Mouse (Mus musculus) stomach, embryonic 15.5 days (tissue): Measurements from ENCODE around the gene Slc13a2. TPM values are rescaled to one million over a fixed set of nuclear protein-coding genes. Genes with fewer than 3 reads are reported as not detected.

Experiments
- ATAC-seq: fragments of 200-750 bp; cut with Nextera tagmentation; 2 replicates; pipeline ENCODE4 v1.8.0; 2017; ENCODE audit warnings: low read depth, moderate number of reproducible peaks, moderate TSS enrichment; ENCODE audit not compliant: insufficient read depth, low FRiP score
- H3K27ac ChIP-seq: fragments of 300-500 bp; sonication (generic); 2 replicates; pipeline ENCODE4 v1.5.1; 2015; ENCODE audit warnings: mild to moderate bottlenecking, inconsistent platforms
- H3K27me3 ChIP-seq: fragments of 300-500 bp; sonication (generic); replicated peaks from 2 replicates; pipeline ENCODE4 v1.6.1; 2015; ENCODE audit warnings: inconsistent platforms
- H3K36me3 ChIP-seq: fragments of 300-500 bp; sonication (generic); 2 replicates; pipeline ENCODE4 v1.6.1; 2015; ENCODE audit warnings: inconsistent platforms
- H3K4me1 ChIP-seq: fragments of 300-500 bp; sonication (generic); 2 replicates; pipeline ENCODE4 v1.6.1; 2015; ENCODE audit warnings: inconsistent platforms
- H3K4me2 ChIP-seq: fragments of 300-500 bp; sonication (generic); 2 replicates; pipeline ENCODE4 v1.6.1; 2015; ENCODE audit warnings: mild to moderate bottlenecking, inconsistent platforms
- H3K4me3 ChIP-seq: fragments of 300-500 bp; sonication (generic); replicated peaks from 2 replicates; pipeline ENCODE4 v1.5.1; 2015; ENCODE audit warnings: inconsistent platforms
- H3K9ac ChIP-seq: fragments of 300-500 bp; sonication (generic); 2 replicates; pipeline ENCODE4 v1.6.1; 2015; ENCODE audit warnings: inconsistent platforms
- H3K9me3 ChIP-seq: fragments of 300-500 bp; sonication (generic); 2 replicates; pipeline ENCODE4 v1.6.1; 2016; ENCODE audit warnings: inconsistent platforms
- WGBS: fragments of 180-500 bp; shearing (Covaris S2); methylation state at CpG from one replicate; pipeline ENCODE4 v1.1.7; 2015; 5-methylcytosine and 5-hydroxymethylcytosine counted together
- polyA plus RNA-seq: library from polyadenylated mRNA; unstranded; fragments of >200 nt; fragmentation: Nextera tagmentation; extraction: Ambion mirVana; gene quantifications from 2 replicates; pipeline ENCODE4 v1.2.1, GENCODE M21; 2015

Gene Slc13a2
- polyA plus RNA-seq, 1 experiment from 2014 or later = 0.51 TPM

DNA sequence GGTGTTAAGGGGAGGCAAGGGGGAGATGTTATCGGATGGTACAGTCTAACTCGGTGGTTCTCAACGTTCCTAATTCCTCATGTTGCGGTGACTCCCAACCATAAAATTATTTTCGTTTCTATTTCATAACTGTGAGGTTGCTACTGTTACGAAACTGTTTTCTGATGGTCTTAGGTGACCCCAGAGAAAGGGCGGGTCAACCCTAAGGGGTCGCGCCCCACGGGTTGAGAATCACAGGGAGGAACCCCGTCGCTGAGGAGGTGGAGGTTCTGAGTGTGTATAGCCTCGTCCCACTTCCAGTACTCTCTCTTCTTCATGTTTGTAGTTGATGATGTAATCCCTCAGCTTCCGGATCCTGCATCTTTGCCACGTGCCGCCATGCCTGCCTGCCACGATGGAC, 36.7 kb upstream of the Slc13a2 start:
- H3K9me3 ChIP-seq = no peaks in the 10 kb centered on the region
- H3K4me2 ChIP-seq = no peak overlapping the region
- no peak overlapping the region for H3K27ac ChIP-seq
- H3K36me3 ChIP-seq = no peaks in the 10 kb centered on the region
- WGBS = 78% methylated on average over 17 of the region's 17 CpGs
- H3K27me3 ChIP-seq = no peaks in the 10 kb centered on the region
- H3K4me1 ChIP-seq = no peaks in the 10 kb centered on the region
- H3K9ac ChIP-seq = no peak overlapping the region
- no peak for ATAC-seq
- no peak overlapping the region for H3K4me3 ChIP-seq

DNA sequence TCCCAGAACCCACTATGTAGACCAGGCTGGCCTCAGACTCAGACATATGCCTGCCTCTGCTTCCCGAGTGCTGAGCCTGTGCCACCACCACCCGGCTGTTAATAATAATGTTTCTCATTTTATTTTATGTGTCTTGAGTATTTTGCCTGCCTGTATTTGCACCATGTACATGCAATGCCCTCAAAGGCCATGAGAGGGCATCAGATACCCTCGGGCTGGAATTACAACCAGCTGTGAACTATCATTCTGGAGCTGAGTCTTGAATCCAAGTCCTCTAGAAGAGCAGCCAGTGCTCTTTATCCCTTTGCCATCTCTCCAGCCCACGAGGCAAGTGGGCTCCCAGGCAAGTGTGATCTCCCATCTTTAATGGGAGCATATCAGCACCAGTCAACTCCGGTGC, 33.3 kb upstream of the Slc13a2 start:
- Histone ChIP-seq H3K27ac (no peak overlapping the region), H3K4me1 (no peaks in the 10 kb centered on the region), H3K9me3 (no peaks in the 10 kb centered on the region), H3K4me3 (no peak overlapping the region), H3K27me3 (no peaks in the 10 kb centered on the region), H3K4me2 (no peak overlapping the region), H3K36me3 (no peaks in the 10 kb centered on the region), H3K9ac (no peak overlapping the region)
- WGBS = 33% methylated on average over 5 of the region's 5 CpGs
- no peak for ATAC-seq

DNA sequence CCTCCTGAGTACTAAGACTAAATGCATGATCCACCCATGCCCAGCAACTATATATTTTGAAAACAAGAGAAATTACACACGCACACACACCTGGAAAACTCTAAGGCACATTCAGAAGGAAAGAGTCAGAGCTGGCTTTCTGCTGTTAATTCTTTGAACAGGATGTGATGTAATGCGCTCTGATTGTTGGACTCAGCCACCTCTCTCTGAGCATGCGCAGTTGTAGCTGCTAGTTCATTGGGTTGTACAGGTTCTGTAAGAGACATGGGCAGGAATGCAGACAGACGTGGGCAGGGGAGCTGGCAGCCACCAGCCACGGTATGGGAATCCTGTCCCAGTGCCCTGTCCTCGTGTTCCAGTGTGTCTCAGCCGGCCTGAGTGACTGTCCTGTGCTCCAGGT, 32.3 kb upstream of the Slc13a2 start:
- no peak overlapping the region for H3K4me3 ChIP-seq
- no peak overlapping the region for H3K27ac ChIP-seq
- WGBS = 70% methylated on average over 7 of the region's 7 CpGs
- no peaks in the 10 kb centered on the region for H3K36me3 ChIP-seq
- no peaks in the 10 kb centered on the region for H3K4me1 ChIP-seq
- H3K4me2 ChIP-seq = no peak overlapping the region
- H3K9ac ChIP-seq = no peak overlapping the region
- H3K27me3 ChIP-seq = no peaks in the 10 kb centered on the region
- H3K9me3 ChIP-seq = no peaks in the 10 kb centered on the region
- ATAC-seq = no peak

DNA sequence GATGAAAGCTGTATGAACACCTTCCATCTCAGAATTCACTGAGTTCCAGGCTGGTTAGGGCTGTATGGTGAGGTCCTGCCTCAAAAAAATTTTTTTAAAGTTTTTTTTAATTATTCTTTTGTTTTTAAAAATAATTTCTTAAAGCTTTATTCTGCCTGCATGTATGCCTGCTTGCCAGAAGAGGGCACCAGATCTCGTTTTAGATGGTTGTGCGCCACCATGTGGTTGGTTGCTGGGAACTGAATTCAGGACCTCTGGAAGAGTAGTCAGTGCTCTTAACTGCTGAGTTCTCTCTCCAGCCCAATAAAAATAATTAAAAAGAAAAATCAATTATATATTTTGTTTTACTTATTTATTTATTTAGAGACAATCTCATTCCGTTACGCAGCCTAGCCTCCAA, 31.7 kb upstream of the Slc13a2 start:
- ATAC-seq = no peak
- no peak overlapping the region for H3K4me3 ChIP-seq

DNA sequence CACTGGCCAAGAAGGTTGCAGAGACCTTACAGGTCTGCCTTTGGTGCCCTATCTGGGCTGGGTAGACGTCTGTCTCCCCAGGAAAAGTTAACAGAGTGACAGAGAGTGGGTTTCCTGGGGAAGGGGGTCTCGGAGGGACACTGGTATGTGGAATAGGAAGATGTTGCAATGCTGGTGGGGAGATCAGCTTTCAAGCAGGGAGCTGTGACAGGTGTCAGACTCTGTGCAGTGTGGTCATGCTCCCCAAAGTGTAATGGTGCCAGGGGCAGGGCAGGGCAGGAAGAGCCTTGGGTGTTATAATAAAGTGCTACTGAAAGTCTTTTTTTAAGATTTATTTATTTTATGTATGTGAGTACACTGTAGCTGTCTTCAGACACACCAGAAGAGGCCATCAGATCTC, 28.3 kb upstream of the Slc13a2 start:
- H3K36me3 ChIP-seq = no peaks in the 10 kb centered on the region
- no peak overlapping the region for H3K27ac ChIP-seq
- 46% methylated on average over 2 of the region's 2 CpGs for WGBS
- no peaks in the 10 kb centered on the region for H3K9me3 ChIP-seq
- no peaks in the 10 kb centered on the region for H3K4me1 ChIP-seq
- no peak overlapping the region for H3K4me3 ChIP-seq
- no peak overlapping the region for H3K9ac ChIP-seq
- no peak for ATAC-seq
- H3K27me3 ChIP-seq = no peaks in the 10 kb centered on the region
- H3K4me2 ChIP-seq = no peak overlapping the region

More for the DNA sequence above, 31.7 kb upstream of the Slc13a2 start:
- no peak overlapping the region for H3K27ac ChIP-seq
- no peak overlapping the region for H3K4me2 ChIP-seq
- H3K36me3 ChIP-seq = no peaks in the 10 kb centered on the region
- no peaks in the 10 kb centered on the region for H3K4me1 ChIP-seq
- WGBS = 15% methylated on average over 4 of the region's 4 CpGs
- no peak overlapping the region for H3K9ac ChIP-seq
- H3K9me3 ChIP-seq = no peaks in the 10 kb centered on the region
- no peaks in the 10 kb centered on the region for H3K27me3 ChIP-seq

DNA sequence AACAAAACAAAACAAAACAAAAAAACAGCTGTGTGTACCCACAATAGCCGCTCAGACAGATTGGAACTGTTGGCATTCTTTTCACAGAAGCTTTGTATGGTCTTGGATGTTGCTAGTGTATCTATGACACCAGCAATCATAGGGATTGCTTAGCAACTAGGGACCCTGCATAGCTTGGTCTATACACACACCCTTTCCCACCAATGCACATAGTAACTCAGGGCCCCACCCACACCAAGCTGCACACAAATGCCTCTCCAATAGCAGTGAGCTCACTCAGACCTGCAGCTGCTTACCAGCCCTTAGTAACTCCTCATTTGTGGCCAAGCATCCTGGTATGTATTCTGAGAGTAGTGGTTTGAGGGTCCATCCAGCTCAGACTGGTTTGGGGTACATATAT, 26.2 kb upstream of the Slc13a2 start:
- H3K36me3 ChIP-seq = no peaks in the 10 kb centered on the region
- H3K27ac ChIP-seq = no peak overlapping the region
- H3K4me2 ChIP-seq = no peak overlapping the region
- no peak overlapping the region for H3K9ac ChIP-seq
- H3K4me1 ChIP-seq = no peaks in the 10 kb centered on the region
- H3K27me3 ChIP-seq = no peaks in the 10 kb centered on the region
- WGBS = 89% methylated on average over 1 of the region's 1 CpGs
- no peak overlapping the region for H3K4me3 ChIP-seq
- ATAC-seq = no peak
- no peaks in the 10 kb centered on the region for H3K9me3 ChIP-seq

DNA sequence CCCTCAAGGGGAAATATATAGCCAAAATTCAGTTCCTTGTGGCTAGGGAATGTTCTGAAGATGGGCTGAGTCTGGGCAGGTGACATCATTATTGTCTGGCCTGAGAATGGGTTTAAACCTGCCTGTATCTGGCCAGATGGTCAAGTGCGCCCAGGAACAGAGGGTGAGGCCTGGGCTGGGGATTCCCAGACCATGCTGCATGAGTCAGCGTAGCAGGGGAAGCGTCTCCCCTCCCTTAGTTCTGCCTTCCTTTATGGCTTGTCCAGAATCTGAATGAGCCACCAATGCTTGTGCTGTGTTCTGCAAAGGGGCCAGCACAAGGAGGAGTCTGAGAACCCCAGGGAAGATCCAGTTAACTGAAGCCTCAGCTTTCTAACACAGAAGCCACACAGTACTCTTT, 25.2 kb upstream of the Slc13a2 start:
- ATAC-seq = no peak
- Histone ChIP-seq H3K4me2 (no peak overlapping the region), H3K4me3 (no peak overlapping the region), H3K27me3 (no peaks in the 10 kb centered on the region), H3K27ac (no peak overlapping the region), H3K4me1 (no peaks in the 10 kb centered on the region), H3K9me3 (no peaks in the 10 kb centered on the region), H3K36me3 (no peaks in the 10 kb centered on the region), H3K9ac (no peak overlapping the region)
- 69% methylated on average over 3 of the region's 3 CpGs for WGBS

DNA sequence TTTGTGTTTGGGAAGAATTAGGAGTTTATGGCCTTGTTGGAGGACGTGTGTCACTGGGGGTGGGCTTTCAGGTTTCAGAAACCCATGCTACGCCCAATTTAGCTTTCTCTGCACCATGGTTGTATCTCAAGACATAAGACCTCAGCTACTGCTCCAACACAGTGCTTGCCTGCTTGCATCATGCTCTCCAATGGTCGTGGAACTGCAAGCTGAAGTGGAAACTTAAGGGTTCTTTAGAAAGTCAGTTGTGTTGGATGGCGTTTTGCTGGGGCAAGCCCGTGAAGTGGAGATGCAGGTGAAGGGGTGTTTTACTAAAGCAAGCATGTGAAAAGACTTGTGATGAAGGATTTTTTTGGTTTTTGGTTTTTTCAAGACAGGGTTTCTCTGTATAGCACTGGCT, 21.1 kb upstream of the Slc13a2 start:
- H3K36me3 ChIP-seq = no peaks in the 10 kb centered on the region
- 82% methylated on average over 5 of the region's 5 CpGs for WGBS
- no peaks in the 10 kb centered on the region for H3K4me1 ChIP-seq
- H3K27me3 ChIP-seq = no peaks in the 10 kb centered on the region
- no peak overlapping the region for H3K27ac ChIP-seq
- no peak overlapping the region for H3K9ac ChIP-seq
- ATAC-seq = no peak
- no peaks in the 10 kb centered on the region for H3K9me3 ChIP-seq
- H3K4me2 ChIP-seq = no peak overlapping the region
- H3K4me3 ChIP-seq = no peak overlapping the region

DNA sequence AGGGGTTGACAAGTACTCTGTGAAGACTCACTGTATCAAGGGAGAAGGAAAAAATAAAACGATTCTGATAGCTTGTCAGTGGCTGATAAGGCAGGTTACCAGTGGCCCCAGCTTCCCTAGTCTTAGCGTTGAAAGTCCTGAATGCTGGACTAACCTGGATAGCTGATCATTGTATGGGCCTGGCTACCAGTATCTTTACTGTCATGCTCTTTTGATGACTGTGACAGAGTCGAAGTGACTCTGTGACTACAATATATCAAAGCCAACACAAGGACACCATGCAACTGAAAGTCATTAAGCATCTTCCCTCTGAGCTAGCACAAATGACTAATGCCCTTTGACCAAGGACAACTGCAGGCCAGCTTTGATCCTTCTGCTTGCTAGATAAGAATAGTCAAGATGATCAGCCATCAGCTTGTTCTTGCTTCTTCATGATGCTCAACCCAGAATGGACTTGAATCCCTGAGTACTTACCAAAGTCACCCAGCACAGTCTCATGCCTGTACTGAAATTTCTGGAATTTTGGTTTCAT, 16.4 kb upstream of the Slc13a2 start:
- 61% methylated on average over 3 of the region's 3 CpGs for WGBS
- H3K4me2 ChIP-seq = no peak overlapping the region
- H3K9me3 ChIP-seq = no peaks in the 10 kb centered on the region
- no peaks in the 10 kb centered on the region for H3K27me3 ChIP-seq
- H3K4me3 ChIP-seq = no peak overlapping the region
- H3K36me3 ChIP-seq = no peaks in the 10 kb centered on the region
- peaks cover 7% of the 10 kb centered on the region for H3K4me1 ChIP-seq
- ATAC-seq = no peak
- H3K9ac ChIP-seq = no peak overlapping the region
- H3K27ac ChIP-seq = no peak overlapping the region

DNA sequence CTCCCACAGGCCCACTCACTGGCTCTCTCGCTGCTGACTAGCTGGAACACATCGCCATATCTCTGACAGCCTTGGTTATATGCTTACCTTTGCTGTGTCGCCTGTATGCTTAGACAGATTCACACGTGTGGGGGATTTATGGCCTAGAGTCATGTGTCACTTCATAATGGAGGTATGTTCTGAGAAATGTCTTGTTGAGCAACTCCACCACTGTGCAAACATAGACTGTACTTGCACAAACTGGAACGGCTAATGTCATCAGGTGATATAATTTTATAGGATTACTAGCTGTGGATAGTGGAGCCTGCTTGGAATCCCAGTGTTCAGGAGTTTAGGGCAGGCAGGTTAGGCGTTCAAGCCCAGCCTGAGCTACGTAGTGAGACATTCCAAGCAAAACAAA, 15.2 kb upstream of the Slc13a2 start:
- ATAC-seq = no peak
- Histone ChIP-seq H3K9ac (no peak overlapping the region), H3K4me2 (no peak overlapping the region), H3K9me3 (no peaks in the 10 kb centered on the region), H3K4me3 (no peak overlapping the region), H3K36me3 (no peaks in the 10 kb centered on the region), H3K4me1 (peaks cover 7% of the 10 kb centered on the region), H3K27ac (no peak overlapping the region), H3K27me3 (no peaks in the 10 kb centered on the region)
- WGBS = 76% methylated on average over 7 of the region's 7 CpGs

DNA sequence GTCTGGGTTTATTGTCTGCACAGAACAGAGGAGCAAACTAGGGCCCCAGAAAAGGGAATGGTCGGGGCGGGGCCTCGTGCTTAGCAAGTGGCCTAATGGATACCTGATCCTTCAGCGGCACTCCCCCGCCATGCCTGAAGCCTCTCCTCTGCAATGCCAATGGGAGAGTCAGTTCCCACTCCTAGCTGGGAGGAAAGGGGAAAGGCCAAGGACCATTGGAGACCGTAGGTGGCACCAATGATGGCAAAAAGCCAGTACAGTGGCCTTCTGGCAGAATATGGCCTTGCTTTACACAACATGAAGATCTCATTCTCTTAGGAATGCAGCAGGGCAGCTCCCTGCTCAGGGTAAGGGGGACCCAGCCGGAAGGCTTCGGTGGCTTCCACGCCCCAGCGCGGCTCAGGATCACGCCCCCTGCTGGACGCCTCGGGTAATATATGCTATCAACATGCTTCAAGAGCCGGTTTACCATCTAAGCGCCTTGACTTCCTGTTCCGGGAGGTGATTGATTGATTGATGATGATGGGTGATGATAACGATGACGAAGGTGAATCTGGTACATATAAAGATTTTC, 13.8 kb upstream of the Slc13a2 start:
- peak overlapping the region; percentile 23; the same call in 1 of the 2 replicates for H3K27ac ChIP-seq
- ATAC-seq = peak; percentile 50
- no peak overlapping the region for H3K9ac ChIP-seq
- H3K4me1 ChIP-seq = peaks cover 7% of the 10 kb centered on the region
- H3K4me3 ChIP-seq = no peak overlapping the region
- no peaks in the 10 kb centered on the region for H3K36me3 ChIP-seq
- H3K9me3 ChIP-seq = no peaks in the 10 kb centered on the region
- 5% methylated on average over 19 of the region's 19 CpGs for WGBS
- H3K27me3 ChIP-seq = no peaks in the 10 kb centered on the region
- peak overlapping the region; percentile 26; the same call in 1 of the 2 replicates for H3K4me2 ChIP-seq

DNA sequence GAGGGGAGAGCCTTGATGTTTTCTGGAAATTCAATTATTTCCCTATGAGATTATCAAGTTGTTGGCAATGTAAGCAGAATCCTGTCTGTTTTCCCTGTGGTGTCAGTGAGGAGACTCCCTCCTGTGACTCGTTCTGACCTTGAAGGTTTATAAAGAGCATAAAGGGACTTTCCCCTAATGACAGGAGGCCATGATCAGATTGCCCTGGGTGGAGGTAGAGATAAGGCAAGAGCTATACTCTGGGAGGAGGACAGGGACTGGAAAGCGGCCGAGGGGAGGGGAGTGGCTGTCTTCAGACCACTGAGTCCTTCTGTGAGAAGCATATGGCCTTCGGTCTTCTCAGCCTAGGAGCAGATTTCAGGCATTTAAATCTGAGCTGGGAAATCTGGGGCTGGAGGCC, 12.0 kb upstream of the Slc13a2 start:
- ATAC-seq = no peak
- no peaks in the 10 kb centered on the region for H3K9me3 ChIP-seq
- H3K4me3 ChIP-seq = no peak overlapping the region
- no peak overlapping the region for H3K4me2 ChIP-seq
- H3K27me3 ChIP-seq = no peaks in the 10 kb centered on the region
- H3K27ac ChIP-seq = no peak overlapping the region
- H3K36me3 ChIP-seq = no peaks in the 10 kb centered on the region
- H3K9ac ChIP-seq = no peak overlapping the region
- 41% methylated on average over 4 of the region's 4 CpGs for WGBS
- peaks cover 7% of the 10 kb centered on the region for H3K4me1 ChIP-seq

DNA sequence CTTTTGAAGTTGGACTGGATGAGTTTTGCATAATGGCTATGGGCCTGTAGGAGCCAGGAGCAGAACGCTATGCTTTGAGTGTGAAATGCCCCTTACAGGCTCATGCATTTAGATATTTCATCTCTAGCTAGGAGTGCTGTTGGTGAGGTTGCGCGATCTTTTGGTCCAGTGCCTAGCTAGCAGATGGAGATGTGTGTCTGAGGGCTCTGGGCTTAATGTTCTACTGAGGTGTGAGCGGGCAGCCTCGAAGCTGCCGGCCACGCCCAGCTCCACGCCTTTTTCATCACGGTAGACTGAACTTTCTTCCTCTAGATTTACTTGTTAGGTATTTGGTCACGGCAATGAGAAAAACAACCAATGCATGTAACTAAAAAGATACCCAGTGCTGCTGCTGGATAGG, 9.2 kb upstream of the Slc13a2 start:
- Histone ChIP-seq H3K9me3 (no peaks in the 10 kb centered on the region), H3K27ac (no peak overlapping the region), H3K4me1 (peaks cover 6% of the 10 kb centered on the region), H3K36me3 (no peaks in the 10 kb centered on the region), H3K4me2 (no peak overlapping the region), H3K9ac (no peak overlapping the region), H3K4me3 (no peak overlapping the region), H3K27me3 (no peaks in the 10 kb centered on the region)
- 72% methylated on average over 10 of the region's 10 CpGs for WGBS
- no peak for ATAC-seq
